Mouse (Mus musculus) forebrain, embryonic 11.5 days (tissue): ENCODE data around the gene Angpt4. TPM values are rescaled to one million over a fixed set of nuclear protein-coding genes. Genes with fewer than 3 reads are reported as not detected.

Experiments used
- ATAC-seq: fragments of 200-750 bp; cut with Nextera tagmentation; replicated peaks from 2 replicates; pipeline ENCODE4 v1.8.0; 2017; ENCODE audit warnings: moderate TSS enrichment; ENCODE audit not compliant: low FRiP score
- DNase-seq: peaks from one replicate; pipeline ENCODE4 v3.0.0-alpha.2; 2017; ENCODE audit warnings: low spot score
- H3K27ac ChIP-seq: fragments of 300-500 bp; sonication (generic); 2 replicates; pipeline ENCODE4 v1.5.1; 2014; ENCODE audit warnings: low read depth, low read length
- H3K27me3 ChIP-seq: fragments of 300-500 bp; sonication (generic); 2 replicates; pipeline ENCODE4 v1.6.1; 2014; ENCODE audit warnings: mild to moderate bottlenecking, low read length, mixed read lengths; ENCODE audit not compliant: control insufficient read depth, insufficient read depth
- H3K36me3 ChIP-seq: fragments of 300-500 bp; sonication (generic); 2 replicates; pipeline ENCODE4 v1.6.1; 2014; ENCODE audit warnings: mild to moderate bottlenecking, low read length, moderate library complexity, mixed read lengths; ENCODE audit not compliant: control insufficient read depth, insufficient read depth
- H3K4me1 ChIP-seq: fragments of 300-500 bp; sonication (generic); replicated peaks from 2 replicates; pipeline ENCODE4 v1.6.1; 2014; ENCODE audit warnings: low read length, mixed read lengths; ENCODE audit not compliant: control insufficient read depth, insufficient read depth
- H3K4me2 ChIP-seq: fragments of 300-500 bp; sonication (generic); 2 replicates; pipeline ENCODE4 v1.6.1; 2014; ENCODE audit warnings: low read depth, mild to moderate bottlenecking, low read length, moderate library complexity, mixed read lengths; ENCODE audit not compliant: severe bottlenecking
- H3K4me3 ChIP-seq: fragments of 300-500 bp; sonication (generic); 2 replicates; pipeline ENCODE4 v1.5.1; 2014; ENCODE audit warnings: low read depth, low read length
- H3K9ac ChIP-seq: fragments of 300-500 bp; sonication (generic); 2 replicates; pipeline ENCODE4 v1.6.1; 2014; ENCODE audit warnings: low read length
- H3K9me3 ChIP-seq: fragments of 300-500 bp; sonication (generic); 2 replicates; pipeline ENCODE4 v1.6.1; 2016; ENCODE audit warnings: low read length, mixed read lengths; ENCODE audit not compliant: control insufficient read depth
- WGBS: fragments of 180-500 bp; shearing (Covaris S2); extraction: QIAGEN DNeasy Blood & Tissue Kit; methylation state at CpG from one replicate; pipeline ENCODE4 v1.1.7; 2014; 5-methylcytosine and 5-hydroxymethylcytosine counted together
- polyA plus RNA-seq: library from polyadenylated mRNA; unstranded; fragments of >200 nt; fragmentation: Nextera tagmentation; extraction: Ambion mirVana; gene quantifications from 2 replicates; pipeline ENCODE4 v1.2.1, GENCODE M21; 2014

Gene Angpt4
- polyA plus RNA-seq: not detected in 2 replicates

GRCm38 (mm10) chr2:151910919-151911500 is at the start of gene Angpt4:
Angpt4 (plus strand) TSS chr2:151911210.
- ATAC-seq: no peak; the same call in 1 of the 2 replicates
- no peak within 1 kb of the TSS for H3K27ac ChIP-seq

GRCm38 (mm10) chr2:151862257-151862810 is 48.7 kb upstream of the Angpt4 start:
- Histone ChIP-seq H3K4me1 (no peaks in the 10 kb centered on the region), H3K4me2 (no peak overlapping the region), H3K9ac (no peak overlapping the region), H3K27ac (no peak overlapping the region), H3K27me3 (no peaks in the 10 kb centered on the region), H3K36me3 (no peaks in the 10 kb centered on the region), H3K4me3 (no peak overlapping the region), H3K9me3 (no peaks in the 10 kb centered on the region)
- WGBS: 55% methylated on average over 5 of the region's 5 CpGs
- ATAC-seq (no peak), DNase-seq (no peak)

More at GRCm38 (mm10) chr2:151910919-151911500, at the start of gene Angpt4:
- no peaks in the 10 kb centered on the region for H3K9me3 ChIP-seq
- no peaks in the 10 kb centered on the region for H3K27me3 ChIP-seq
- DNase-seq: no peak
- no peaks in the 10 kb centered on the region for H3K36me3 ChIP-seq
- H3K4me3 ChIP-seq: no peak within 1 kb of the TSS
- H3K4me1 ChIP-seq: 0 out of 2 replicates have a peak, but pooled peaks cover 2% of the 10 kb centered on the region
- H3K9ac ChIP-seq: no peak within 1 kb of the TSS
- no peak within 1 kb of the TSS for H3K4me2 ChIP-seq
- 65% methylated on average over 12 of the region's 13 CpGs for WGBS

GRCm38 (mm10) chr2:151864941-151865340 is 46.1 kb upstream of the Angpt4 start:
- whole genome bisulfite sequencing: 90% methylated on average over 6 of the region's 6 CpGs
- no peaks in the 10 kb centered on the region for H3K9me3 ChIP-seq
- no peak overlapping the region for H3K9ac ChIP-seq
- H3K27me3 ChIP-seq: no peaks in the 10 kb centered on the region
- no peaks in the 10 kb centered on the region for H3K4me1 ChIP-seq
- no peak overlapping the region for H3K4me2 ChIP-seq
- no peaks in the 10 kb centered on the region for H3K36me3 ChIP-seq
- H3K27ac ChIP-seq: no peak overlapping the region
- no peak for DNase-seq
- no peak overlapping the region for H3K4me3 ChIP-seq
- ATAC-seq: no peak

- Histone ChIP-seq H3K9ac (no peak overlapping the region), H3K36me3 (no peaks in the 10 kb centered on the region), H3K4me1 (no peaks in the 10 kb centered on the region), H3K9me3 (no peaks in the 10 kb centered on the region), H3K27ac (no peak overlapping the region), H3K27me3 (no peaks in the 10 kb centered on the region), H3K4me3 (no peak overlapping the region), H3K4me2 (no peak overlapping the region)
- 56% methylated on average over 4 of the region's 4 CpGs for WGBS
- ATAC-seq: peak; percentile 66
- peak; percentile 68 for DNase-seq
Observed at GRCm38 (mm10) chr2:151866487-151866886, 44.5 kb upstream of the Angpt4 start.

- Histone ChIP-seq H3K4me1 (no peaks in the 10 kb centered on the region), H3K36me3 (no peaks in the 10 kb centered on the region), H3K4me3 (no peak overlapping the region), H3K9me3 (no peaks in the 10 kb centered on the region), H3K27me3 (no peaks in the 10 kb centered on the region), H3K27ac (no peak overlapping the region), H3K9ac (no peak overlapping the region), H3K4me2 (no peak overlapping the region)
- no peak for DNase-seq
- ATAC-seq: no peak
- WGBS: 89% methylated on average over 8 of the region's 8 CpGs
Observed at GRCm38 (mm10) chr2:151868196-151868595, 42.8 kb upstream of the Angpt4 start.

GRCm38 (mm10) chr2:151874551-151874950 is 36.5 kb upstream of the Angpt4 start:
- Histone ChIP-seq H3K9me3 (no peaks in the 10 kb centered on the region), H3K4me3 (no peak overlapping the region), H3K4me1 (no peaks in the 10 kb centered on the region), H3K36me3 (no peaks in the 10 kb centered on the region), H3K27ac (no peak overlapping the region), H3K9ac (no peak overlapping the region), H3K4me2 (no peak overlapping the region), H3K27me3 (no peaks in the 10 kb centered on the region)
- DNase-seq (no peak), ATAC-seq (no peak)

- Histone ChIP-seq H3K4me2 (no peak overlapping the region), H3K27ac (no peak overlapping the region), H3K9me3 (no peaks in the 10 kb centered on the region), H3K36me3 (no peaks in the 10 kb centered on the region), H3K27me3 (no peaks in the 10 kb centered on the region), H3K9ac (no peak overlapping the region), H3K4me1 (no peaks in the 10 kb centered on the region), H3K4me3 (no peak overlapping the region)
- 15% methylated on average over 8 of the region's 8 CpGs for WGBS
- peak; percentile 69 for ATAC-seq
- peak; percentile 76 for DNase-seq
Observed at GRCm38 (mm10) chr2:151876012-151876485, 35.0 kb upstream of the Angpt4 start.

GRCm38 (mm10) chr2:151878645-151879044 is 32.4 kb upstream of the Angpt4 start:
- ATAC-seq (no peak), DNase-seq (no peak)
- no peak overlapping the region for H3K9ac ChIP-seq
- no peaks in the 10 kb centered on the region for H3K4me1 ChIP-seq
- H3K9me3 ChIP-seq: no peaks in the 10 kb centered on the region
- WGBS: 76% methylated on average over 3 of the region's 3 CpGs
- no peak overlapping the region for H3K27ac ChIP-seq
- no peaks in the 10 kb centered on the region for H3K36me3 ChIP-seq
- no peak overlapping the region for H3K4me3 ChIP-seq
- no peaks in the 10 kb centered on the region for H3K27me3 ChIP-seq
- H3K4me2 ChIP-seq: no peak overlapping the region

- H3K36me3 ChIP-seq: no peaks in the 10 kb centered on the region
- H3K4me1 ChIP-seq: no peaks in the 10 kb centered on the region
- H3K9ac ChIP-seq: no peak overlapping the region
- no peak overlapping the region for H3K4me3 ChIP-seq
- 69% methylated on average over 2 of the region's 2 CpGs for WGBS
- no peak overlapping the region for H3K4me2 ChIP-seq
- ATAC-seq (no peak), DNase-seq (no peak)
- no peak overlapping the region for H3K27ac ChIP-seq
- no peaks in the 10 kb centered on the region for H3K9me3 ChIP-seq
- H3K27me3 ChIP-seq: no peaks in the 10 kb centered on the region
Observed at GRCm38 (mm10) chr2:151879760-151880159, 31.2 kb upstream of the Angpt4 start.
